Mouse (Mus musculus): ENCODE results near the gene Kcnj6. TPM values are rescaled to one million over a fixed set of nuclear protein-coding genes. Genes with fewer than 3 reads are reported as not detected.

Gene Kcnj6
- total RNA-seq, 2 experiments from 2014 or later = 86.2 to 86.7 TPM

DNA sequence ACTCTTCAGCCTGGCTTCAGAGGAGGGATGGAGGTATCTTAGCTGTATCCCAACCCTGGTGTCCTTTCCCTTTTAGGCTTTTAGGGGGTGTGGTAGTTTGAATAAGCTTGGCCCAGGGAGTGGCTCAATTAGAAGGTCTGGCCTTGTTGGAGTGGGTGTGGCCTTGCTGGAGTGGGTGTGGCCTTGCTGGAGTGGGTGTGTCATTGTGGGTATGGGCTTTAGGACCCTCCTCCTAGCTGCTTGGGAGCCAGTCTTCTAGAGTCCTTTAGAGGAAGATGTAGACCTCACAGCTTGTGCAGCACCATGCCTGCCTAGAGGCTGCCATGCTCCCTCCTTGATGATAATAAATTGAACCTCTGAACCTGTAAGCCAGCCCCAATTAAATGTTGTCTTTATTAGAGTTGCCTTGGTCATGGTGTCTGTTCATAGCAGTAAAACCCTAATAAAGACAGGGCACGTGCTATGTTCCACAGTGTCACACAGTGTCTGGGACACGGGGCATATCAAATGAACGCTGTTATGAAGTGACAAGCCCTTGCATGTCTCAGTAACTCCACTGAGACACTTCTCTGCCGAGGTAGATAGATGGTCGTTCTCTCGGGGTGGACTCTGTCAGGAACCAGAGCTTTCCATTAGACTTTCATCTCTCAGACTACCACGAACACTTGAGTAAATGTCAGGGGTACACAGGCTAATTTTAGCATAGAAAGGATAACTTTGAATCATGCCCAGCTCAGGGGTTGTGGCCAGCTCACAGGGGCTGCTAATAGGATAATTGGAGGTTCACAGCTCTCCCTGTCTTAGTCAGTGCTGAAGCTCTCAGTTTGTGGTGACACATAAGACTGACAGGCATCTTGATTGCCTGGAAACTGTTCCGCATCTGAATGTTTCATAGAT lies 260.8 kb downstream of the Kcnj6 start:
- no peak for DNase-seq (ENCODE audit: low spot score in 2 of 2)
- intact Hi-C loops (cut with DNase I) = no loop called here

DNA sequence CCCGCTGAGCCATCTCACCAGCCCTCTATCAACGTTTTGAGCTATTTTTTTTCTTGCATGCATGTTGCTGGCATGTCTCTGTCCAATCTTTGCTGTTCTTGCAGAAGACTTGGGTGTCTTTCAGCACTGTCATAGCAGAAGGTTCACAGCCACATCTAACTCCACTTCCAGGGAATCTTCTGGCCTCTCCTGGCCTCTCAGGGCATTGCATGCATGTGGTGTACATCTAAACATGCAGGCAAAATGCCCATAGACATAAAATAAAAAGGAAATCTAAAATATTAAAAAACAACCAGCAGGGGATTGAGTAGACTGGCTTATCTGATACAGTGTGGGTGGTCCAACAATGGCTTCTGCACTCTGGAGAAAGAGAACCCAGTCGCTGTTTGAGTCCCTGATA lies 262.0 kb downstream of the Kcnj6 start:
- no peak for DNase-seq (ENCODE audit: low spot score in 2 of 2)
- intact Hi-C loops (cut with DNase I) = no loop called here

DNA sequence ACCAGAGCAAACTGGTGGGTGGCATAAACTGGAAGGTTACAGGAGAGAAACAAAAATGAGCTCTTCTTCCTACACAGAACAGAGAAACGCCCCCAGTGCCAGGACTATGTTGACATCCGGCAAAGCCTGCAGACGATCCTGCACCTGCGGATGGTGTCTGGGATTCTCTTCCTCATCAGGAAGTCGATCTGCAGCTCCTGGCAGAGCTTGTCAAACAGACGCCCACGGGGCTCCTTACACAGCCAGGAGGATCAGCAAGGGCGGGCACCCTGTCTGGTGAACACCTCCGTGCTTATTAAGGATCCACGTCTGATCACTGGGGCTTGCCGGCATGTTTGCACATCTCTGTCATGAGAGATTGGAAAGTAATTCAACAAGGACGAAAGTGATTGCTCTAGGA lies 266.5 kb downstream of the Kcnj6 start:
- no peak for DNase-seq (ENCODE audit: low spot score in 2 of 2)
- intact Hi-C loops (cut with DNase I) = no loop called here

DNA sequence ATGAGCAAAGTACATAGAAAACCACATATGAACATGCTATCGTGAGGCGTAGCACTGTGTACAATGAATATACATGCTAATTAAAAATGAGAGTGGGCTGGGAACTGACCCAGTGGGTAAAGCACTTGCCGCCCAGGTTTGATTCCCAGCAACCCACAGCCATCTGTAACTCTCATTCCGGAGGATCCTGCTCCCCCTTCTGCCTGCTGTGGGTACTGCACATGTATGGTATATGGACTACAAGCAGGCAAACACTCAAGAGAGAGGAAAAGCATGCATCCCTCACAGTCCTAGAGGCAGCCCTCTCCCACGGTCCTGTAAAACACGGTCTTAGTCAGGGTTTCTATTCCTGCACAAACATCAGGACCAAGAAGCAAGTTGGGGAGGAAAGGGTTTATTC lies 268.3 kb downstream of the Kcnj6 start:
- no peak for DNase-seq (ENCODE audit: low spot score in 2 of 2)
- intact Hi-C loops (cut with DNase I) = loop anchor here (10.0 kb wide), 1 partner anchor 616 kb away; no protein-coding TSS in a partner anchor

- intact Hi-C loops (cut with DNase I) = loop anchor here (2.0 to 10.0 kb wide), 3 partner anchors 58 to 620 kb away; partner anchors contain the start of gene Vps26c
Observed at GRCm38 (mm10) chr16:94724747-94725211, 272.7 kb downstream of the Kcnj6 start.

GRCm38 (mm10) chr16:94724061-94724596 lies 273.4 kb downstream of the Kcnj6 start:
- peak; percentile 93 to 97 for DNase-seq (ENCODE audit: low spot score in 2 of 2)
- intact Hi-C loops (cut with DNase I) = loop anchor here (2.0 to 10.0 kb wide), 3 partner anchors 59 to 621 kb away; partner anchors contain the start of gene Vps26c

More at GRCm38 (mm10) chr16:94724747-94725211, 272.7 kb downstream of the Kcnj6 start:
- peak; percentile 66 to 72 for DNase-seq (ENCODE audit: low spot score in 2 of 2)

DNA sequence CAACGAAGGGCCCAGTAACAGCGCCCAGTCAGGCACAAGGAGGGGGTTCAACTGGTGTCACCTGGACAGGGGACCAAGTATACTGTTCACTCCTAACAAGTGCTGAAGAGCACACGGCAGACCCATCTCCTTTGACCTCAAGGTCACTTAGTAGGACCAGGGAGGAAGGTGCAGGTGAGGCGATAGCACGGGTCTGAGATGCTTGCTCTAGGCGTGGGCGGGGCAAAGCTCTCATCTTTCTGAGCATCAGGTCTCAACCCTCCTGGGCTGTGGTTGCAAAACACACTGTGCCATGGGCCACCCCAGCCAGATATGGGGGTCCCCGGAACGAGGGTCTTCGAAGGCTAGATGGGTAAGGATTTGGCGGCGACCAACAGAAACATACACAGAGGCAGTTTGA lies 274.6 kb downstream of the Kcnj6 start:
- intact Hi-C loops (cut with DNase I) = loop anchor here (5.0 to 10.0 kb wide), 2 partner anchors 196 to 622 kb away; partner anchors contain the start of gene Vps26c
- no peak for DNase-seq (ENCODE audit: low spot score in 2 of 2)

DNA sequence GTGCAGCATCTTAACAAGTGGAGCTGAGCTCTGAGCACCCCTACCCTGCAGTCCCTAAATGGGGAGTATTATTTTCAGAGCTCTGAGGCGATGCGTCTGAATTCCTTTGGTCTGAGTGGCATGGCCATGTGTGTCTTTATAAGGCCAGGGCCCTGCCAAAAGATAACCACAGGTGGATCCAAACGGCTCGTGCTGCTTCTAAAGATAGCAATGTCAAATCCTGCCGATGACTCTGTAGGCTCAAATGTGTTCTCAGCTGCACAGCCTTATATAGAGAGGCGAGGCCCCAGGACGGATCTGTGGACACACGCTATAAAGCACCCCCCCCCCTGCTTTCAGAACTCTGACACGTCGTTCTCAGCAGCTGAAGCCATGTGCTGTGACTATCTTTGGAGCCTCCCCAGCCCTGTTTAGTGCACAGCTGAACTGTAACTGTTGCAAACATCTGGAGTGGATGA lies 275.9 kb downstream of the Kcnj6 start:
- no peak for DNase-seq (ENCODE audit: low spot score in 2 of 2)
- intact Hi-C loops (cut with DNase I) = loop anchor here (5.0 to 10.0 kb wide), 2 partner anchors 194 to 623 kb away; partner anchors contain the start of gene Vps26c

GRCm38 (mm10) chr16:94720476-94721153 lies 276.9 kb downstream of the Kcnj6 start:
- DNase-seq (ENCODE audit: low spot score in 2 of 2) = no peak
- intact Hi-C loops (cut with DNase I) = loop anchor here (5.0 to 10.0 kb wide), 2 partner anchors 193 to 624 kb away; partner anchors contain the start of gene Vps26c

GRCm38 (mm10) chr16:94719488-94719887 lies 278.0 kb downstream of the Kcnj6 start:
- no peak for DNase-seq (ENCODE audit: low spot score in 2 of 2)
- intact Hi-C loops (cut with DNase I) = no loop called here

- intact Hi-C loops (cut with DNase I) = no loop called here
- DNase-seq (ENCODE audit: low spot score in 2 of 2) = no peak
Observed at GRCm38 (mm10) chr16:94718919-94719318, 278.6 kb downstream of the Kcnj6 start.

DNA sequence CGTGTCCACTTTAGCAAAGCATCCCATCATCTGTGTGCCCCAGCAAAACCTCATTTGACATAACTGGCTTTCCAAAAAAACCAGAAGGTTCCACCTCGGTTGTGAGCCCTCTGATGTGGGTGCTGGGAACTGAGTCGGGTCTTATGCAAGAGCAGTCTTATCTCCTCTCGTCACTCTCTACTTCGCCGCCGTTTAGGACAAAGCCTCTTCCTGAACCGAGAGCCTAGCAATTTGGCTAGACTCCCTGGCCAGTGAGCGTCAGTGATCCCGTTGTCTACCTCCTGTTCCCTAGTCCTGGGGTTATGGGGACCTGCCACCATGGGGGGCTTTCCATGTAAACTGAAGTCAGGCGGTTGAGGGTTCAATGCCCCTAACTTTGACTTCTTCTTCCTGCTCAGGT lies 280.4 kb downstream of the Kcnj6 start:
- intact Hi-C loops (cut with DNase I) = no loop called here
- no peak for DNase-seq (ENCODE audit: low spot score in 2 of 2)

GRCm38 (mm10) chr16:94714483-94714882 lies 283.0 kb downstream of the Kcnj6 start:
- intact Hi-C loops (cut with DNase I) = loop anchor here (5.0 kb wide), 1 partner anchor 142 kb away; the partner anchor contains the start of gene Dyrk1a
- no peak for DNase-seq (ENCODE audit: low spot score in 2 of 2)

- intact Hi-C loops (cut with DNase I) = loop anchor here (5.0 kb wide), 1 partner anchor 141 kb away; the partner anchor contains the start of gene Dyrk1a
- DNase-seq (ENCODE audit: low spot score in 2 of 2) = peak; percentile 86 to 87
Observed at GRCm38 (mm10) chr16:94713480-94714094, 283.9 kb downstream of the Kcnj6 start.

- intact Hi-C loops (cut with DNase I) = no loop called here
Observed at GRCm38 (mm10) chr16:94701971-94702370, 295.5 kb downstream of the Kcnj6 start.

DNA sequence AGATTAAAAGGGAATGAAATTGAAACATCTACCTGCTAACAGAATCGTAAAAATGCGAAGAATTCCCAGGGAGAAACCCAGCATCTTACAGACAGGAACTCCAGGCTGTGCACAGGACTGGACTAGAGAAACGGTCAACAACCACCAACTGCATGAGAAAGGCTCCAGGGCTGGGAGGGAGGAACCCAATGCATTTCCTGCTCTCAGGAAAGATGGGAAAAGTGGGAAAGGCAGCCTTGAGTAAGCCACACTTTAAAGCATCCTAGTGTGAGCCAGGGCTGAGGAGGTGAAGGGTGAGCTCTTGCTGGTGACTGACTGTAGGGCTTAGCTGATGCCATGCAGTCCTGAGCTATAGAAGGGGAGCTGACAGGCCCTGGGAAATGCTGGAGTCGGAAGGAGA lies 296.4 kb downstream of the Kcnj6 start:
- intact Hi-C loops (cut with DNase I) = no loop called here
- DNase-seq (ENCODE audit: low spot score in 2 of 2) = no peak

More at GRCm38 (mm10) chr16:94701971-94702370, 295.5 kb downstream of the Kcnj6 start:
- no peak for DNase-seq (ENCODE audit: low spot score in 2 of 2)
